Mouse (Mus musculus) liver (tissue): Measurements from ENCODE around the gene Tmigd1.
"Not testable (repeated sequence)": the region's sequence is repeated elsewhere in the genome, so short reads cannot be mapped to it uniquely, and the experiment has no call there.

Experiments
- DNase-seq: peaks from one replicate; pipeline ENCODE4 v3.0.0-alpha.2; 2020; ENCODE audit warnings: mixed read lengths

The Tmigd1 gene

DNA sequence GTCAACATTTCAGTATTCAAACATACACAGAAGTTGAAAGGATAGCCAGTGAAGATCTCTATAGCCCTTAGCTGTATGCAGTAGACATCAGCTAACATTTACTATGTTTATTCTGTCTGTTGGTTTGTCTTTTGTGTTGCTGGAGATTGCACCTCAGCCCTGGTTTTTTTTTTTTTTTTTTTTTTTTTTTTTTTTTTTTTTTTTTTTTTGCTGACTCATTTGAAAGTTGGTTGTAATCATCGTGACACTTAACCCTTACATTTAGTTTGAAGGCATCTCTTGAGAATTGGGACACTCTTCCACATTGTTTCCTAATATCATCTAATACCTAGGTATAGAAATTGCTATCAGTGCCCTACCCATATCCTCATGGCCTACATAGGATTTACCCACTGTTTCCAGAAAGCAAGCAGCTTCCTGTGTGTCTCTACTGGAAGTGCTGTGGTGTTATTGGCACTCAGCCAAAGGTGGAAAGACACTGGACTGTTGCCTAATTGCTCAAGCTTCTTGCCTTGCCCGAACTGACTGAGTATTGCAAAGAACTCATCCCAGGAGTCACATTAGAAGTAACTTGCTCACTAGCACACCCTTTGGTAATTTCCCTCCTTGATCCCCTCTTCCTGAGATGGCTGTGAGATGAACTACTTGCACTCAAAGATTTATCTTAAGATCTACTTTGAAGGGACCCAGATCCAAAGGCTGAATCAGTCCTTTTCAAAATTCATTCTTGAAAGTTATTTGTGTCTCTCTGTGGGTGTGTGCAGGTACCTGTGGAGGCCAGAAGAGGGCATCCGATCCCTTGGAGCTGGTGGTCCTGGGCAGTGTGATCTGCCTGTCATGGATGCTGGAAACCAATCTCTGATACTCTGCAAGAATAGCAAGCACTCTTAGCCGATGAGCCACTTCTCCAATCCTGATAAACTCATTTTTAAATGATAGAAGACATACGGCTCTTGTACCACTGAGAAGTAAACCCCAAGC is 1.9 kb upstream of the Tmigd1 start:
- DNase-seq, result no peak

DNA sequence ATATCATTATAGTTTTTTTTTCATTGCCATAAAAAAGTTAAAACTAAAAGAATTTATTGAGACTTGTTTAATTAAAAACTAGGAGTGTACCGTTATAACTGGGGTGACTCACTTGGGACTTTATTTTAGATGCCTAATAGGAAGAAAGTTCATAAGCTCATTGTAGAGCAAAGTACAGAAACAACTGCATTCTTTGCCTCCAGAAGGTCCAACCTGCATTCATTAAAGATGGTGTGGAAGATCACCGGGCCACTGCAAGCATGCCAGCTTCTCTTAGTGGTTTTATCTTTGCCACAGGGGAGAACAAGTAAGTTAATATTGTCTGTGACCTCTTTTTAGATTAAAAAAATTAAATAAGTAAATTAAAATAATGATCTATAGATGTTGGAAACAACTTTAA is 2.4 kb downstream of the Tmigd1 start:
- DNase-seq, result no peak

DNA sequence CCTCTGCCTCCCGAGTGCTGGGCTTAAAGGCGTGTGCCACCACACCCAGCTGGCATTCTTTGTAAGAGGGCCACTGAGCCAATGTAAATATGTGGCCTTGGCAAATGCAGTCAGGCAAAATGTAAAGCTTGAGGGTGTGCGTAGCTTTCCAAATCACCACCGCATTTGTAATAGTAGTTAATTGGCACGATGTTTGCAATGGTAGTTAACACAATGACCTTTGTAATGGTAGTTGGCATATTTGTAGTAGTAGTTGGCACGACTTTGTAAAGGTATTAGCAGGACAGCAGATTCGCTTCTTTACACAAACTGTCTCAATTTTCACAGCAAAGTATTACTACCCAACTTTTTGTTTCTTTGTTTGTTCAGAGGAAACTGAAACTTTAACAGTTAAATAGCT is 6.7 kb downstream of the Tmigd1 start:
- DNase-seq, result no peak

DNA sequence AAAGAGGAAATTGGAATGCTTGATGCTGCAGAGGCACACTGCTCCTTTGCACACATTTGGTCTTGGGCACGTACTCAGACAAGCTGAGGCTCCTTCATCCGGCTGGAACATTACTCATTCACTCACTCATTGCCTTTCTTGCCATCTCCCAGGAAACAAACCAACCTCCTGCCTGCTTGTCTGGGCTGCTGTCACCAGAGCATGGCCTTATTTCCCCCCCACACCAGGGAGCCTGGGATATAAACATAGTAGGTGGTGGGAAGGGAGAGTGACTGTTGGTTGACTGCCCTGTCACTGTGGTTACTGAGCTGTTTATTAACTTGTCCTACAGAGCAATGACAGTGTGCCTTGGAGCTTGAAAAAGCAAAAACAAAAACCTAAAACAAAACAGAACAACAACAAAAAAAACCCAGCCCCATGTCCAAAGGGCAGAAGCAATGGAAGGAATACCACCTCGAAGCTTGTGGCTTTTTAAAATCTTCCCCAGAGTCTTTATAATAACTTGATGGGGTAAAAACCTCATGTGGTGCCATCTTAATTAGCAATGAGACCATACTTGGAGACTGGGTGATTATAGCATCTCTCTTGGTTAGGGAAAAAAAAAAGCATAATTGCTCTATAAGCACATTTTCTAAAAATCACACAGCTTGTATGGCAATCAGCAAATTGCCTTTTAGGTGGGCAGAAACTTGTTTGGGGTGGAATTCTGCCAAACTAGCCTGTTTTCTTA is 9.5 kb downstream of the Tmigd1 start:
- DNase-seq, result no peak

DNA sequence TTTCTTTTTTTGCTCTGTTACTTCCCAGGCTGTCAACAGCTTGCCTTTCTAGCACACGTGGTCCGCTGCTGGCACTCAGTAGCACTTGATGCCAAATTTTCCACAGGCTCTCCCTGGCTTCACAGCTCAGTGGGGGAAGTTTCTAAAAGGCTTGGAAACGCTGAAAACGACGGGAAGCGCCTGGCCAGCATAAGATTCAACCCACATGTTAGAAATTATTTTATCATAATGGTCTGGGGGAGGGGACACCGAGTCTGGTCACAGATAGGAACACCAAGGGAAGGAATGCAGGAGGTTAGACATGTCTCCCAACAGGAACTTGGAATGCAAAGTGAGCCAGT is 10.1 kb downstream of the Tmigd1 start:
- DNase-seq, result no peak

DNA sequence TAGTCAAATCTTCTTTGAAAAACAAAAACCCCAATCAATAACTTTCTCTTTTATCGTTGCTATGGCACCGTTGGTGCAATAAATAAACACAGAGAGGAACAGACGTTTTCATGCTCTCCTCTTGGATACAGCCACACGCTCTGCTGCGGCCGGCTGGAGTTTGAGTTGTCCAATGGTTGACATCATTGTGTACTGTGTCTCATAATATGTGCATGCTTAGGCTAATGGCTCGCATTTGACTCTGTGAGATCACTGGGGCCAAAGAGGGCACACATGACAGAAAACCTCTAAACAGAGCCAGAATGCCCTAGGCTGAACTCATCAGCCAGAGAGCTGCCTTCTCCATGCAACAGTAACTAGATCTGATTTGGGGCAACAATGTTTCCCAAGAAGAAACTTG is 12.4 kb downstream of the Tmigd1 start:
- DNase-seq, result no peak

DNA sequence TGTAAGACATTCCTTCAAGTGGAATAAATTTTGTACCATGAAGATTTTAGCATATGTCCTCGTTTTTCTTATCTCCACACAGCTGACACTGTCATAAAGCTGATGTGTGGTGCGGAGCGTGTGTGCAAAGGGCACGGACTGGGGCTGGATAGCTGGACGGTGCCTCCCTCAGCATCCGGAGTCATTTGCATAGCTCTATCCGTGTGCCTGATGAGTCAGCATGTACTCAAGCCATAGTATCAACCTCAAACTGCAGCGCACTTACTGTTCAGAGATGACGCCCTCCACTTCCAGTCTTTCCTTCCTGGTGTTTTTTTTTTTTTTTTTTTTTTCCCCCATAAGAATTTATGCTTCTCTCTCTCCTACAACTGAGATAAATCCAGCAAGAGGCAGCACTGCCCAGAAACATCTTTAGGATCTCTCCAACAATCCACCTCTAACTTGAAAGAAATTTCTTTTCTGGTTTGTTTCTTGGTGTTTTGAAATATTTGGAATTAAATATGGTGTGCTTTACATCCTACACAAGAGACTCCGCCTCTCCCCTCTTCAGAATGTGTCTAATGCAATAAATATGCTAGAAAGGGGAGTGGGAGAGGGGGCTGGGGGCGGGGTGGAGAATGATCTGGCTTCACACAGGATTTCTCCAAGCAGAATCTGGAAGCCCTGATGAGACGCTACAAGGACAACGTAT is 14.7 kb downstream of the Tmigd1 start:
- DNase-seq, result peak; percentile 31

DNA sequence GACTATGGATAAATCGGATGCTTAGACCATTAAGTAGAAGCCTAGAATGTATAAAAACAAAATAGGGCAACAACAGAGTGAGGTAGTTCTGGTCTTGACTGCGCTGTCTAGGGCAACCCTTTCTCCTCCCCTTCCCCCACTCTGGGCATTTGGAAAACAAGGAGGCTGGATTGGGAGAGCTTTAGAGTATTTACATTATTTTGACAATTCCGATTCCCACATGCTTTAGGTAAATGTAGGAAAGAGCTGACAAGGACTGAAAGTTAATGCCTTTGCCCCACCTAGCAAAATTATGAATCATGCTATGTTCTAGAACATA is 15.2 kb downstream of the Tmigd1 start:
- no peak for DNase-seq

DNA sequence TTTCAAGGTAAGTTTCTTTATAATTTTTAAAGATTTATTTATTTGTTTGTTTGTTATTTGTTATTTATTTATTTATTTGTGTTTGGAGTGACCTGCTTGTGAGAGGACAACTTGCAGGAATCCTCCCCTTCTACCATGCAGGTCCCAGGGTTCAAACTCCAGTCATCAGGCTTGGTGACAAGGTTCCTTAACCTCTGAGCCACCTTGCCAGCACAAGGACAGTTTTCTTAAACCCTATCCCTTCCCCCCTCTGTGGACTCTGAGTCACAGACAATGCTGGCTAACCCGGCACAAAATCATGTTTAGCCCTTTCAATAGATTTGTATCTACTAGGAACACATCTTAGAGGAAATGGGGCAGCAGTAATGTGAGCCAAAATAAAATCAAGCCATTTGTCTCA is 18.6 kb downstream of the Tmigd1 start:
- DNase-seq, result no peak

DNA sequence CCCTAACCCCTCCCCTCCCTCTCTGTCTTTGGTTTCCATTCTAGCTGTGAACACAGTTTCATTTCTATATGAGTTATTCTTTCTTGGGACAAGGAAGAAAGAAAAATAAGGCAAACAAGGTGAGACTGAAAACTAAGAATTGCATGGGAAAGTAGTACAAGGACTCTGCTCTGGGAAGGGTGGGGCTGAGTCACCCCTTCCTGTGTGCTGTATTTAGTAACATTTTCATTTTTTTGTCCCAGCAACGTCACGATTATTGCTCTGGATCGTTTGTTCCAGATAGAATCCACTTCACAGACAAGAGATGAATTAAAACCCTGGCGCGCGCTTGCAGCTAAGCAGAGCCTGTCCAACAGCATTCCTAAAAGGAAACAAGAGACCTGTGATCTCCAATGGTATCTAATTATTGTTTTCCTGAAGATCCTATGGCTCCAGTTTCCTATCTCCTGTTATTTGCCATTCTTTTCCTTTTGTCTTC is 22.8 kb downstream of the Tmigd1 start, which contains the start of gene Blmh:
TSS of gene Blmh (plus strand) at position 51 of the 478 bp plus-strand sequence.
- DNase-seq, result no peak

DNA sequence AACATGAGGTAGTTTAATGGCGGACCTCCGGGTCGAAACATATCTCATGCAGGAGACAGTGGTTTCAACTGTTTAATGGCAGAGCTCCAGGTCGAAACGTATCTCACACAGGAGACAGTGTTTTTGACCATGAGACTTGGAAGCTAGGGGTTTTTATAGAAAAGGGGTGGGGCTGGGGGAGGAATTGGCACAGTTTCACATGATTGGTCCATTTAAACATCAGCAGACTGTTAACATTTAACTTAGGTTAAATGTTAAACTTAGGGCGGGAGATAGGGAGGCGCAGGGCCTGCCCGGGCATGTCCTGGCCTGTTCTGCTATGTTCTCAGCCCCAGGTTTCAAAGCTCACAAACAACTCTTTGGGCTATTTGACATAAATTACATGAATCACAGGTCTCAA is 26.6 kb downstream of the Tmigd1 start:
- not testable (repeated sequence) for DNase-seq

DNA sequence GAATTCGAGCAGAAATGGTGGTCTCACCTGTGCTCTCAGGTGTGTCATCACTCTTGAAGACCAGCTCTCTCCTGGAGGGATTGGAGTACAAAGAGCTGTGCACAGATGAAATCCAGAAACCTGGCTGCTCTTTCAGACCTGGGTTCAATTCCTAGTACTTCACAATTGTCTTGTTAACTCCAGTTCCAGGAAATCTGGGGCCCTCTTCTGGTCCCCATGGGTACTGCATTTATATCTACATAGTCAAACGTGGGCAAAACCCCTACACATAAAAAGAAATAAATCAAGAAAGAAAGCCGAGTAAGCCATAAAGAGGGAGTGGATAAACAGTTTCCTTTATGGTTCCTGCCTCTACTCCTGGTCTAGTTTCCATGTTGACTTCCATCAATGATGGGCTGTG is 31.2 kb downstream of the Tmigd1 start:
- DNase-seq, result no peak

DNA sequence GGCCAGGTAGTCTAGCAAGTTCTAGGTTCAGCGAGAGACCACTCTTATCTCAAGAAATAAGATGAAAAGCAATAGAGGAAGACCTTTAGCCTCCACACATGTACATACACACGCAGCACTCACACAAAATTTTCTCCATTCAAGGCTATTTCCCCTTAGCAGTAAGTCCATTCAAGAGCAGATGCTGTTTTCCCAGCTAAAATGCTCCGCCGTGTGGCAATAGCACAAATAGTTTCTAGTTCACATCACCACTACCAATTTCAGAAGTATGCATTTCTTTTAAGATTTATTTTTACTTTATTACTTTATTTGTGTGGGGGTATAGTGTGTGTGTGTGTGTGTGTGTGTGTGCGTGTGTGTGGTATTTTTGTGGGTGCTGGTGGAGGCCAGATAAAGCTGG is 34.6 kb downstream of the Tmigd1 start:
- no peak for DNase-seq

DNA sequence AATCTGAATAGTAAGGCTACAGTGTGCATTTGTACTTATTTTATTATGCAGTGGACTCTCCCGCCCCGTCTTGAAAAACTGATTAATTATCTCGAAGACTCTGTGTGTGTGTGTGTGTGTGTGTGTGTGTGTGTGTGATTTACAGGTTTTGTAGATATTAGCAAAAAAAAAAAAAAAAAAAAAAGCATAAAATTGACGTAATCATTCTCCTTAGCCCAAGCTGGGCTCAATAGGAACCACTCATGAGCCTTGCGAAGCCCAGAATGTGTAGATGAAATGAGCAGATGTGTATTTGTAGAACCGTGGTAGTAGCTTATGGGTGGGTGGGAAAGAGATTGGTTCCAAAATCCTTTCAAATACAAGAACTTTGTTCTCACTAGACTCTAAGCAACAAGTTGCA is 42.9 kb downstream of the Tmigd1 start:
- no peak for DNase-seq

DNA sequence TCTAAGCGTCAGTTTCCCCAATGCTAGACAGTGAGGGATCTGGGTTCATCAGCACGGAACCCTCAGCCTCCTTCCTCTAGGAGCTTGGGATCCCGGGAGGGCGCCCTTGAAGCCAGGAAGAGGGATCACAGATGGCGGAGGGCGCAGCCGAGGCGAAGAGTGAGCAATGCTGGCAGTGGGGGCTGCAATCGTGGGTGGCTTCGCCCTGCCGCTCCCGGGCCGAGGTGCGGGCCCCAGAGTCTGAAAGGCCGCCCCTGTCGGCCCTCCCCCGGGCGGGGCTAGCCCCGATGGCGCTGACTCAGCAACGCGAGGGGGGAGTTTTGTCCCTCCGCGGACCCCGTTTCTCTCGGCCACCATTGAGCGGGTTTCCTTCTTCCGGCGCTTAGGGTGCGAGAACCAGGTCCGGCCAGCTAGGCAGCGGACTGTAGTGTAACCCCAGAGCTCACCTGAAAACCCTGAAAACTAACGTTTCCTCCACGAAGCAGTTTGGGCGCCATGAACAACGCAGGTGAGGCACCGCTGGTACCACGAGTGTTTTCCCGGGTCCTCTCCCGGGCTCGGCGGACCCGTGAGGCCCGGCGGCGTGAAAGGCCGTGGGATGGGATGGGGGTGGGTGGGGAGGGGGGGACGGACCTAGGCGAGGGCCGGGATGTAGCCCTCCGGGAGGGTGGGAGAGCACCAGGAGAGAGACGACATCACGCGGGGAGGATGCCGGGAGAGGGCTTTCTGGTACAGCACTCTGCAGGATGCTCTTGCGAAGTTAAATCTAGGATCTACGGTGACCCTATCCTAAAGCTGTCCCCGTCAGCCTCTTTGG is 43.6 kb downstream of the Tmigd1 start:
- peak; percentile 92 for DNase-seq

DNA sequence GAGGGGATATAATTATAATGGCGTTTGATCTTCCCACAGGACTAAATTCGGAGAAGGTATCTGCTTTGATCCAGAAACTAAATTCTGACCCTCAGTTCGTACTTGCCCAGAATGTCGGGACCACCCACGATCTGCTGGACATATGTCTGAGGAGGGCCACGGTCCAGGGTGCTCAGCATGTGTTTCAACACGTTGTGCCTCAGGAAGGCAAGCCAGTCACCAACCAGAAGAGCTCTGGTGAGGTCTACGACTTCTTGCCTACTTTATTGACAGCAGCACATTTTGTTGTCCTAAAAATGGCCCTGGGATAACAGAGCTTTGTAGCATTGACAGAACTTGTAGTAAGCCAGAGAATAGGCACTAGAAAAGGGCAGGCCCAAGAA is 44.2 kb downstream of the Tmigd1 start:
- peak; percentile 6 for DNase-seq

DNA sequence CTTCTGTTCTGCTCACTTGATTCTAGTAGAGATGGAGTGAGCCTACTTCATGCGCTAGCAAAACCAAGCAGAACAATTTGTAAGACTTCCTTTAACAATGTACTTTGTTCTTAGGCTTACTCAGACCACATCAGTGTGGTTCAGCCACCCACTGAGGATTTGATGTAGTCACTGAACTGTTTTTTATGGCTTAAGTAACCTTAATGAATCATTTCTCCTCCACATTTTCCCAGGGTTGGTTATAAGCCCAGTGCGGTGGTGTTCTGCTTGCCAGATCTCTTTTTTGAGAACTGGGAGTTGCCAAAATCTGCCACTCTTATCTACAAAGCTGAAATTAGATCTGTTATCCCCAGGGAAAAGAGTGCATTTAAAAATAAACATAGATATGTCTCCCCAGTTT is 51.6 kb downstream of the Tmigd1 start:
- DNase-seq, result no peak

DNA sequence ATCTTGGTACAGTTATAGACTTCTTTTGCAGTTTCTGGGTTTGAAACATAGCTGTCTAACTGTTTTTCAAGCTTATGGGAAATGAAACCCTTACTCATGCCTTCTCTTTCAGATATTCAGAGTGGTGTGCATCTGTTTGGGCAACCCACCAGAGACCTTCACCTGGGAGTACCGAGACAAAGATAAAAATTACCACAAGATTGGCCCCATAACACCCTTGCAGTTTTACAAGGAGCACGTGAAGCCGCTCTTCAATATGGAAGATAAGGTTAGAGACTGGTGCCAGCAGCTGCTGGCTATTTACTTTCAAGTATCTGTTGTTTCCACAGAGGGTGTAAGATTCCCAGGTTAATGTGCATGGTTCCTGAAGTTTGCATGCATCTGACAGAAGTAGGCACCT is 63.7 kb downstream of the Tmigd1 start:
- no peak for DNase-seq
